Mouse (Mus musculus) forebrain, postnatal 0 days (tissue): Measurements from ENCODE around the gene Plxnb3. TPM values are rescaled to one million over a fixed set of nuclear protein-coding genes. Genes with fewer than 3 reads are reported as not detected.
A peak's percentile ranks its signal among the peaks of the same experiment; 100 is the strongest.

Experiments
- ATAC-seq: fragments of 200-750 bp; cut with Nextera tagmentation; 2 replicates; pipeline ENCODE4 v1.8.0; 2017; ENCODE audit warnings: mild to moderate bottlenecking, moderate library complexity
- DNase-seq: peaks from one replicate; pipeline ENCODE4 v3.0.0-alpha.2; 2015
- H3K27ac ChIP-seq: fragments of 300-500 bp; sonication (generic); 2 replicates; pipeline ENCODE4 v1.5.1; 2014; ENCODE audit warnings: low read depth, mild to moderate bottlenecking, antibody characterized with exemption, low read length, moderate library complexity, mixed read lengths
- H3K27me3 ChIP-seq: fragments of 300-500 bp; sonication (generic); 2 replicates; pipeline ENCODE4 v1.6.1; 2014; ENCODE audit warnings: mild to moderate bottlenecking, low read length, mixed read lengths; ENCODE audit not compliant: insufficient read depth
- H3K36me3 ChIP-seq: fragments of 300-500 bp; sonication (generic); 2 replicates; pipeline ENCODE4 v1.6.1; 2014; ENCODE audit warnings: mild to moderate bottlenecking, moderate library complexity; ENCODE audit not compliant: insufficient read depth
- H3K4me1 ChIP-seq: fragments of 300-500 bp; sonication (generic); 2 replicates; pipeline ENCODE4 v1.6.1; 2014; ENCODE audit warnings: antibody characterized with exemption; ENCODE audit not compliant: insufficient read depth
- H3K4me2 ChIP-seq: fragments of 300-500 bp; sonication (generic); 2 replicates; pipeline ENCODE4 v1.6.1; 2014; ENCODE audit warnings: low read depth, mild to moderate bottlenecking, moderate library complexity
- H3K4me3 ChIP-seq: fragments of 300-500 bp; sonication (generic); 2 replicates; pipeline ENCODE4 v1.5.1; 2014; ENCODE audit warnings: low read depth, low read length, mixed read lengths
- H3K9ac ChIP-seq: fragments of 300-500 bp; sonication (generic); 2 replicates; pipeline ENCODE4 v1.6.1; 2014; ENCODE audit warnings: mild to moderate bottlenecking
- H3K9me3 ChIP-seq: fragments of 300-500 bp; sonication (generic); 2 replicates; pipeline ENCODE4 v1.6.1; 2016; ENCODE audit warnings: low read length
- CTCF ChIP-seq: sonication (generic); IDR thresholded peaks from 2 replicates; pipeline ENCODE4 v1.5.1; 2016; ENCODE audit warnings: antibody characterized with exemption, control low read depth, low read depth
- WGBS: fragments of 180-500 bp; shearing (Covaris S2); extraction: QIAGEN DNeasy Blood & Tissue Kit; methylation state at CpG from one replicate; pipeline ENCODE4 v1.1.7; 2014; 5-methylcytosine and 5-hydroxymethylcytosine counted together
- polyA plus RNA-seq: library from polyadenylated mRNA; unstranded; fragments of >200 nt; fragmentation: Nextera tagmentation; extraction: Ambion mirVana; gene quantifications from 2 replicates; pipeline ENCODE4 v1.2.1, GENCODE M21; 2015
- total RNA-seq: library from RNA; depleted of rRNA; stranded (reverse); fragments of >200 nt; gene quantifications from 2 replicates; pipeline ENCODE4 v1.2.3, GENCODE M21; 2014; rRNA removed

Gene Plxnb3
- total and polyA plus RNA-seq, 2 experiments from 2014 or later: 0.45 to 1.6 TPM

DNA sequence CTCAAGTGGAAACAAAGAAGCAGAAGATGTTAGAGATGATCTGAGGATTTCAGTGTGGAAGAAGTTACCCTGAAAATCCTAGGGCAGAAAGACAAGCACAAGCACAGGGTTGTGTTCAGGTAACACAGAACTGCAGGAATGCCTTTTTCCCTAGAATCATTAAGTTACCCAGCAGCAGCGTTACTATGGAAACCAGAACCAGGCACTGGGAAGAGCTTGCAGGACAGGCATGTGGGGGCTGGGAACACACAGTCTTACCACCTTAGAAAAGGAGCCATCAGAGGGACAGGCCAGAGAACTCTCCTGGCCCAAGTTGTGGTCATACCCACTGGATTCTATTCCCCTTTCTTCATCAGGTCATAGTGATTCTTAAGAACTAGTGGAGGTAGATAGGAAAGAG, 48.9 kb downstream of the Plxnb3 start:
- ATAC-seq: peak; percentile 62; the same call in 1 of the 2 replicates
- 52% methylated on average over 1 of the region's 1 CpGs for WGBS
- Histone ChIP-seq H3K4me1 (no peaks in the 10 kb centered on the region), H3K9ac (no peak overlapping the region), H3K4me3 (no peak overlapping the region), H3K4me2 (no peak overlapping the region), H3K36me3 (no peaks in the 10 kb centered on the region), H3K27ac (no peak overlapping the region), H3K27me3 (no peaks in the 10 kb centered on the region), H3K9me3 (no peaks in the 10 kb centered on the region)
- TF ChIP-seq CTCF: no peak
- DNase-seq: no peak

DNA sequence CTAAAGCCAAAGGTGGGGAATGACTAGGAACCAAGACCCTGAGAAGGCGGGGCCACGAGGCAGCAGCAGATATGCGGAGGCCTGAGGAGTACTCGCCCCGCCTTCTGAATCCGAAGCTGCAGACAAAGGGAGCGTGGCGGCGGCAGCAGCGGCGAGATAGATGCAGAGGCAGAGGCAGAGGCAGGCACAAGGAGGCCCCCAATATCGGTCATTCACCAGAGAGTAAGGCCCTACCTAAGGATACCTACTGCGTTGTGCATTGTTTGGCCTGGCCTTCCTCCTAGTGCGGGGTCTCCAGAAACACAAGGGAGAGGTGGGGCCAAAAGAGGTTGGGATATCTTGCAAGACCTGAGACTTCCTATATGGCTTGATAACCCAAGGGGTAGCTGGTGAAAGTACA, 58.2 kb downstream of the Plxnb3 start:
- Histone ChIP-seq H3K27ac (peak overlapping the region; percentile 76), H3K27me3 (no peaks in the 10 kb centered on the region), H3K4me3 (peak overlapping the region; percentile 17), H3K36me3 (no peaks in the 10 kb centered on the region), H3K4me2 (peak overlapping the region; percentile 40), H3K9ac (peak overlapping the region; percentile 60), H3K4me1 (no peaks in the 10 kb centered on the region), H3K9me3 (no peaks in the 10 kb centered on the region)
- WGBS: 21% methylated on average over 14 of the region's 14 CpGs
- DNase-seq (peak; percentile 58), ATAC-seq (peak; percentile 93)
- no peak for TF ChIP-seq CTCF

DNA sequence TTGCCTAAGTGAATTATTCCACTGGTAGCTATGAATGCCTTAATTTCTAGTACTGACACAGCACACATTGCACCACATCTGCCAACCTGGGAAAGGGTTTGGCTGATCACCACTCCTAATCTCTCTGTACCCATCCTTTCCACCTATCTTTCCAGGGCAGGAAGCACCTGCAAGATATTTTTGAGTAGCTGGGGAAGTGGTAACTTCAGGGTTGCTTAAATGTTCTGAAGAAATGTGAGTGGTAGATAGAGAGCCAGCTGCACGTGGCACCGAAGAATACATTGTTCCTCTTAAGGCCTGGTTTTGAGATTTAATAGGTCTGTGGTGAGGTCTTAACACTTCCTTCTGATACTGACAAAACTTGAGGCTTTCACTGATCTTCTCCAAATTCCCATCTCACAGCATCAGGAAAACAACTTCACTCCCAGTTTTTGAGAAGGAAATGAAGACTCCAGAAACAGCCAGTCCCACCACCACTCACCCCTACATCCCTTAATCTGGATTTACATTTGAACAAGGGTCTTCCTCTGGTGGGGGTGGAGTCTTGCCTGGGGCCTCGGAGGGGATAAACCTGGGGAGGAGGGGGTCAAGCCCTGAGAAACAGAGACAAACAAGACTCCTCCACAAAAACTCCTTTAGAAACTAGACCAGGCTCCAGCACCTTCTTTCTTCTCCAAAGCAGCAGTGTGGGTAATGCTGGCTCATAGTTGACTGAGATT, 59.9 kb downstream of the Plxnb3 start:
- Histone ChIP-seq H3K4me3 (no peak overlapping the region), H3K27ac (no peak overlapping the region), H3K36me3 (no peaks in the 10 kb centered on the region), H3K9me3 (no peaks in the 10 kb centered on the region), H3K27me3 (no peaks in the 10 kb centered on the region), H3K4me2 (no peak overlapping the region), H3K4me1 (no peaks in the 10 kb centered on the region), H3K9ac (no peak overlapping the region)
- no peak for DNase-seq
- no peak for TF ChIP-seq CTCF
- ATAC-seq: no peak
- 59% methylated on average over 3 of the region's 3 CpGs for WGBS

Other genes starting within 250 kb of the Plxnb3 start
- 0.19 and 0.92 TPM in 2 replicates for gene Dusp9, start 117.7 kb upstream of the Plxnb3 start, total RNA-seq
- 0.23 and 0.28 TPM in 2 replicates for gene Dusp9, start 117.7 kb upstream of the Plxnb3 start, polyA plus RNA-seq
- 104 and 117 TPM in 2 replicates for gene Pnck, start 97.0 kb upstream of the Plxnb3 start, total RNA-seq
- 136 and 145 TPM in 2 replicates for gene Pnck, start 97.0 kb upstream of the Plxnb3 start, polyA plus RNA-seq
- gene Slc6a8, start 83.9 kb upstream of the Plxnb3 start, total RNA-seq: 39.5 and 45.4 TPM in 2 replicates
- gene Slc6a8, start 83.9 kb upstream of the Plxnb3 start, polyA plus RNA-seq: 3.9 and 5.8 TPM in 2 replicates
- gene Bcap31, start 40.9 kb upstream of the Plxnb3 start, total RNA-seq: 41.9 and 45.4 TPM in 2 replicates
- gene Bcap31, start 40.9 kb upstream of the Plxnb3 start, polyA plus RNA-seq: 113 and 121 TPM in 2 replicates
- gene Abcd1, start 40.5 kb upstream of the Plxnb3 start, total RNA-seq: 11.7 and 13.8 TPM in 2 replicates
- gene Abcd1, start 40.5 kb upstream of the Plxnb3 start, polyA plus RNA-seq: 6.7 and 7.6 TPM in 2 replicates
- 0.14 and 0.62 TPM in 2 replicates for gene Srpk3, start 17.3 kb downstream of the Plxnb3 start, total RNA-seq
- 0.91 and 0.99 TPM in 2 replicates for gene Srpk3, start 17.3 kb downstream of the Plxnb3 start, polyA plus RNA-seq
- 177 and 186 TPM in 2 replicates for gene Idh3g, start 29.8 kb downstream of the Plxnb3 start, total RNA-seq
- gene Idh3g, start 29.8 kb downstream of the Plxnb3 start, polyA plus RNA-seq: 208 and 213 TPM in 2 replicates
- 107 and 169 TPM in 2 replicates for gene Ssr4, start 29.9 kb downstream of the Plxnb3 start, total RNA-seq
- gene Ssr4, start 29.9 kb downstream of the Plxnb3 start, polyA plus RNA-seq: 167 and 186 TPM in 2 replicates
- gene Pdzd4, start 67.9 kb downstream of the Plxnb3 start, total RNA-seq: 239 and 252 TPM in 2 replicates
- gene Pdzd4, start 67.9 kb downstream of the Plxnb3 start, polyA plus RNA-seq: 3.4 and 4.0 TPM in 2 replicates
- not detected in 2 replicates for gene Avpr2, start 135.0 kb downstream of the Plxnb3 start, total RNA-seq
- gene Avpr2, start 135.0 kb downstream of the Plxnb3 start, polyA plus RNA-seq: not detected in 2 replicates
- 225 and 256 TPM in 2 replicates for gene L1cam, start 139.0 kb downstream of the Plxnb3 start, total RNA-seq
- 75.9 and 100 TPM in 2 replicates for gene L1cam, start 139.0 kb downstream of the Plxnb3 start, polyA plus RNA-seq
- gene Arhgap4, start 164.8 kb downstream of the Plxnb3 start, total RNA-seq: 2.0 and 4.8 TPM in 2 replicates
- gene Arhgap4, start 164.8 kb downstream of the Plxnb3 start, polyA plus RNA-seq: 1.1 and 1.6 TPM in 2 replicates
- gene Naa10, start 164.9 kb downstream of the Plxnb3 start, total RNA-seq: 68.9 and 71.2 TPM in 2 replicates
- 92.1 and 100 TPM in 2 replicates for gene Naa10, start 164.9 kb downstream of the Plxnb3 start, polyA plus RNA-seq
- gene Renbp, start 173.8 kb downstream of the Plxnb3 start, total RNA-seq: 4.9 and 13.1 TPM in 2 replicates
- 11.7 and 12.4 TPM in 2 replicates for gene Renbp, start 173.8 kb downstream of the Plxnb3 start, polyA plus RNA-seq
- 69.7 and 102 TPM in 2 replicates for gene Hcfc1, start 209.3 kb downstream of the Plxnb3 start, total RNA-seq
- gene Hcfc1, start 209.3 kb downstream of the Plxnb3 start, polyA plus RNA-seq: 23.1 and 30.8 TPM in 2 replicates